Mouse (Mus musculus): ENCODE results near the gene Nat8f2. TPM values are rescaled to one million over a fixed set of nuclear protein-coding genes. Genes with fewer than 3 reads are reported as not detected.

Gene Nat8f2
- total RNA-seq, 4 experiments from 2014 or later = 0.13 TPM; not detected in 3

DNA sequence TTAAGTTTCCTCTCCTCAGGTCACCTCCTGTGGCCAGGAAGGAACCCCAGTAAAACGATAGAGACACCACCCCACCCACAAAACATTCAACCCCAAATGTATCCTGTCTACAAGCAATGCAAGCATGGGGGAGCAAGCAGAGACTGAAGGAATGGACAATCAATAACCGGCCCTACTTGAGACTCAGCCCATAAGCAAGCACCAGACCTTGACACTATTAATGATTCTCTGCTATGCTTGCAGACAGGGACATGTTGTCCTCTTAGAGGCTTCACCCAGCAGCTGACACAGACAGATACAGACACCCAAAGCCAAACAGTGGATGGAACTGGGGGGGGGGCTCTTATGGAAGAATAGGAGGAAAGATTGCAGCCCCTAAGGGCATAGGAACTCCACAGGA is 43.1 kb downstream of the Nat8f2 start:
- no peak for DNase-seq (ENCODE audit: low spot score in 2 of 2)

DNA sequence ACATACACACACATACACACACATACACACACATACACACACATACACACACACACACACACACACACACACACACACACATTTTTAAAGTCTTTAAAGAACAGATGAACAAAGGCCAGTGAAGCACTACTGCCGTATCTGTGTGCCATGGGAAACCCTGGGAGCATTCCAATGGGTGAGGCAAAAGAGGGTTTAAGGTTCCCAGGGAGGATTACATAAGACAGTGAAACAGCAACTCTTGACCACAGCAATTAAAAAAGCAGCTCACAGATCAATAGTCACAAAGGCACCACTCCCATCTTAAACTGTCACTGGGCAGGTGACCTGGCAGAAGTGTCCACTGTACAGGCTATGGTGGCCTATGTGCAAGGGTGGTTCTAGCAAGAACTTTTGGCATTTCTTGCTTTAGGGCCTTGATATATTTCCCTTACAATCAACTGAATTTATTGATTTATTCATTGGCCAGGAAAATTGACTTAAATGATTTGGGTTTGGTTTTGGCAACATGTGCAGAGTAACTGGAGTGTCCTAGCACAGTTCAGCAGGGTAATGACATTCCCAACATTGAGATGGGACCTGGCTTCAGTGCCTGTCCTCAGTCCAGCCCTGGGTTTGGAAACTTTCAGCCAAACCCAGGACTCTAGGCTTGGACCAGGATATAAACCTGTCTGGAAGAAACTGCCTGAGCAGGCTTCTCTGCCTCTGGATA is 45.4 kb downstream of the Nat8f2 start:
- no peak for DNase-seq (ENCODE audit: low spot score in 2 of 2)

DNA sequence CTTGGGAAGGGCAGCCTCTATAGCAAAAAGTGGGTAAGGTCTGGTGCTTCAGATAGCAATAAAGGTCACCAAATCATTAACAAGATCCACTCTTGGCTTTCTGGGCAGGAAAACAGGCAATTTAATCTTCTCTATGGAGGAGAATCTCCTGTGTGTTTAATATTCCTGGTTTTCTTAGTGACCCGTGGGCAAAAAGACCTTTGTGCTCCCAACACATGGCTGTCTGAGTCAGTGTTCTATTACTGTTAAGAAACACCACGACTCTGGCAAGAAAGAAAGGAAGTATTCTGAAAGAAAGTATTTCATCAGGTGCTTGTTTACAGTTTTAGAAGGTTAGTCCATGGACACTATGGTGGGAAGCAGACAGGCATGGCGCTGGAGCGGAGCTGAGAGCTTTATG is 46.7 kb downstream of the Nat8f2 start:
- DNase-seq (ENCODE audit: low spot score in 2 of 2) = no peak

DNA sequence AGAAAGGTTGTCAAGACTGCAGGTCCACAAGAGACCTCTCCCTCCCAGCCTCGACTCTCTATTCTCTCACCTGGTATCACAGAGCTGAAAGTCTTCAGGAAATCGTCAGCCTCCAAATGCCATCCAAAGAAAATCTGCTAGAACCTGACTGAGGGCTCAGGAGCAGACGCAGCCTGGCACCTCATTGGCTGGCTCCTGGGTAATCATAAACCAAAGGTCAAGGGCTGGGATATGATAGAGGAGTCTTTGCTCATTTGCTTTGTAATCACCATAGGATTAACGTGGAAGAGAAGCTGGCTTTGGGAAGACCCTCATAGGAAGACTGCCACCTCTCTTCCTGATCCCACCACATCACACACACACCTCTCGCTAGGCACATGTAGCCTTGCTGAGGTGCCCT is 48.1 kb downstream of the Nat8f2 start, which contains the start of the genes Nat8f6 and Nat8f5:
Gene Nat8f6, minus strand, starts transcription at position 118 of the 400 bp plus-strand sequence.
Gene Nat8f5, minus strand, starts transcription at position 136 of the 400 bp plus-strand sequence.
- no peak for DNase-seq (ENCODE audit: low spot score in 2 of 2)

DNA sequence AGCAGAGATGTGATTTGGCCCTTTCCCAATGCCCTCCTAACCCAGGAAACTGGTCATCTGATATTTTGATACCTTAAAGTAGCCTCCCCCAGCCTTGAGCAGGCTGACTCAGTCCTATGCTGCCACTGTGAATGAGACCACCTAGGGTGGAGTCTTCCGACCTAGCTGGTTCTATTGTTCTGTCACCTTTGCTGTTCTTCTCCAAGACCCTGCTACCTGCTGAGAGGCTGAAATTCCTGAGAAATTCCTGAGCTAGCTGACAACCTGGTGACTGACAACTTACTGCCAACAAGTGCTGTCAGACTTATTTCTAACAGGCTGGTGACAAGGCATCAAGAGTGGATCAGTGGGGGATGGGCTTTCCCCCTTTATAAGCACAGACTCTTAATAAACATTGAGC is 50.6 kb downstream of the Nat8f2 start:
- no peak for DNase-seq (ENCODE audit: low spot score in 2 of 2)

Other genes with a start within 250 kb of the Nat8f2 start
- under 1 TPM in 1 of 4 experiments, not detected in 3; 0.18 TPM for gene Nat8f7, start 156.0 kb downstream of the Nat8f2 start, total RNA-seq (2022)
- gene Nat8f3, start 103.4 kb downstream of the Nat8f2 start, total RNA-seq (2022) = under 1 TPM in 2 of 4 experiments, not detected in 2; 0.18 to 0.24 TPM
- not detected for gene Nat8f6, start 48.2 kb downstream of the Nat8f2 start, total RNA-seq (2022)
- gene Nat8f5, start 48.2 kb downstream of the Nat8f2 start, total RNA-seq (2022) = not detected
- gene Nat8, start 37.1 kb downstream of the Nat8f2 start, total RNA-seq (2022) = not detected
- under 1 TPM in 1 of 4 experiments, not detected in 3; 0.13 TPM for gene Nat8f4, start 35.7 kb upstream of the Nat8f2 start, total RNA-seq (2022)
- gene Tprkb, start 42.7 kb upstream of the Nat8f2 start, total RNA-seq (2022) = 10 to 100 TPM; 17.1 to 24.6 (median 20.0) TPM
- 1 to 10 TPM; 1.3 to 2.8 (median 1.9) TPM for gene Nat8f1, start 46.5 kb upstream of the Nat8f2 start, total RNA-seq (2022)
- gene Dusp11, start 92.5 kb upstream of the Nat8f2 start, total RNA-seq (2022) = 10 to 100 TPM; 19.5 to 23.2 (median 22.1) TPM
- not detected for gene Figla, start 147.0 kb upstream of the Nat8f2 start, total RNA-seq (2022)
- gene Add2, start 159.5 kb upstream of the Nat8f2 start, total RNA-seq (2022) = under 1 TPM in 3 of 4 experiments, not detected in 1; 0.02 to 0.16 (median 0.15) TPM